Comparison of ENCODE assay signal across 27 mouse cellular contexts in the genomic region with DNA sequence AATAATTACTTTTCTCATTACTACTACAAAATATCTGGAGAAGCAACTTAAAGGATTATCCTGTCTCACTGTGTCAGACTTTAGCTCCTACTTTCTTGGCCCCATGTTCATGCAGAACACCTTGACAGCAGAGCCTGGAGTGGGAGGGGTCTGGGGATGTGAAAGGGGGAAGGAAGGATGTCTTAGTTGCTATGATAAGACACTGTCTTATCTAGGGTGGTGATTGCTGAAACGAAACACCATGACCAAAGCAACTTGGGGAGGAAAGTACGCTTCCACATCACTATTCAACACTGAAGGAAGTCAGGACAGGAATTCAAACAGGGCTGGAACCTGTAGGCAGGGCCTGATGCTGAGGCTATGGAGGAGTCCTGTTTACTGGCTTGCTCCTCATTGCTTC.
"Had no signal": no experiment of that assay in that cellular context is flagged by ENCODE, and none has a peak within 500 bp of the region (broad histone marks: within the 10 kb centered on the region; RNA-seq: fewer than 3 reads in every experiment).

No protein-coding gene starts in this region.

- H3K36me3 ChIP-seq: embryonic facial prominence, embryonic 10.5 days; embryonic facial prominence, embryonic 12.5 days; embryonic facial prominence, embryonic 13.5 days; embryonic facial prominence, embryonic 15.5 days; forebrain, embryonic 10.5 days; forebrain, embryonic 12.5 days; forebrain, embryonic 15.5 days had no signal

- H3K9me3 ChIP-seq: embryonic facial prominence, embryonic 13.5 days; embryonic facial prominence, embryonic 15.5 days; forebrain, embryonic 15.5 days had no signal

- H3K4me3 ChIP-seq: embryonic facial prominence, embryonic 10.5 days; embryonic facial prominence, embryonic 12.5 days; embryonic facial prominence, embryonic 13.5 days; embryonic facial prominence, embryonic 15.5 days; erythroblast, embryonic 14.5 days; forebrain, embryonic 10.5 days; forebrain, embryonic 12.5 days; forebrain, embryonic 13.5 days; forebrain, embryonic 15.5 days; gastrocnemius, adult 2 months; heart, adult 2 months had no signal

- DNase-seq: cerebellum, adult 8-10 months; cerebellum, adult 9-10 months; cerebellum, adult 9-11 months; cerebellum, postnatal 10 days; cerebellum, postnatal 14 days; cerebellum, postnatal 25 days; cerebellum, postnatal 36 days; embryo, embryonic 11 days; forebrain, postnatal 0 days; gastrocnemius, adult 2 months; gastrocnemius, postnatal 10 days; gastrocnemius, postnatal 14 days; gastrocnemius, postnatal 25 days; gastrocnemius, postnatal 36 days; heart, adult 18-20 months; heart, adult 2 months had no signal

- H3K9ac ChIP-seq: embryonic facial prominence, embryonic 12.5 days; embryonic facial prominence, embryonic 13.5 days; embryonic facial prominence, embryonic 15.5 days; forebrain, embryonic 12.5 days; forebrain, embryonic 13.5 days; forebrain, embryonic 15.5 days; forebrain, postnatal 0 days had no signal

- H3K4me2 ChIP-seq: embryonic facial prominence, embryonic 12.5 days; embryonic facial prominence, embryonic 13.5 days; embryonic facial prominence, embryonic 15.5 days; forebrain, embryonic 12.5 days; forebrain, embryonic 13.5 days; forebrain, embryonic 15.5 days had no signal

- ATAC-seq: forebrain, embryonic 13.5 days; forebrain, embryonic 14.5 days; forebrain, embryonic 15.5 days; forebrain, embryonic 16.5 days; forebrain, postnatal 0 days had no signal

- H3K27me3 ChIP-seq: embryonic facial prominence, embryonic 12.5 days; embryonic facial prominence, embryonic 13.5 days; embryonic facial prominence, embryonic 15.5 days; forebrain, embryonic 12.5 days; forebrain, embryonic 13.5 days; forebrain, embryonic 15.5 days had no signal

- H3K4me1 ChIP-seq: embryonic facial prominence, embryonic 12.5 days; embryonic facial prominence, embryonic 13.5 days; embryonic facial prominence, embryonic 15.5 days; forebrain, embryonic 10.5 days; forebrain, embryonic 12.5 days had no signal

- H3K27ac ChIP-seq: embryonic facial prominence, embryonic 10.5 days; embryonic facial prominence, embryonic 12.5 days; embryonic facial prominence, embryonic 13.5 days; embryonic facial prominence, embryonic 15.5 days; forebrain, embryonic 10.5 days; forebrain, embryonic 12.5 days; forebrain, embryonic 13.5 days; forebrain, embryonic 15.5 days; gastrocnemius, adult 2 months; heart, adult 2 months had no signal
